Mouse (Mus musculus): ENCODE measurements around the gene Cacna1g.

- TF ChIP-seq POLR2A (IDR thresholded peaks at IDR 0.05; ENCODE audit: control insufficient read depth, extremely low read depth, insufficient read depth, low read length, poor library complexity) (no peak), CTCF (IDR thresholded peaks at IDR 0.05; ENCODE audit: borderline replicate concordance, control insufficient read depth, extremely low read depth, insufficient read depth, low read length, poor library complexity) (no peak)
Measured at GRCm38 (mm10) chr11:94483921-94484320, 9.9 kb upstream of the Cacna1g start.

Measured in thymus, adult 2 months (tissue).